Mouse (Mus musculus): ENCODE results near the gene Ostm1.
A peak's percentile ranks its signal among the peaks of the same experiment; 100 is the strongest.

The Ostm1 gene

DNA sequence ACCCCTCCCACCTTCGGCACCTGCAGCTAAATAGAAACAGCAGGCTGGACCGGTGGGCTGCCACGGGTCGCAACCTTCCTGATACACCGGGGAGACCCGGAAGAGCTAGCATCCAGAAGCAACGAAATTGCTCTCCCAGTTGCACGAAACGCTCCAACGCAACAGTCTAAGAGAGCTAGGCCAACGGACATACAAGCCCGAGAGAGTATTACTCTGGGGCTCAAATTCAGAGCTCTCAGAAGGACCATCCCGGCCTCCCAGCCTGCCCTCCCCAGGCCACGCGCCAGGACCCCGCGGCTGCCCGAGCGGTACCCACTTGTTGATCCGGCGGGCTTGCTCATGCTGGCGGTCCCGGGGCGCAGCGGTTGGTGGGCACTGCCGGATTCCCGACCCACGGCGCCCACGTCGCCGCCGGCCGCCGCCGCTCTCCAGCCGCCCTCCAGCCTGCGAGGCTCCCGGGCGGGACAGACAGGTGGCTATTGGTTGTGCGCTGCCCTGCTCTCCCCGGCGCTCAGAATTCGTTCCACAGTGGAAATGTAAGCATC lies 984 bp upstream of the Ostm1 start:
- DNase-seq (ENCODE audit: low read depth, low spot score), result no peak

DNA sequence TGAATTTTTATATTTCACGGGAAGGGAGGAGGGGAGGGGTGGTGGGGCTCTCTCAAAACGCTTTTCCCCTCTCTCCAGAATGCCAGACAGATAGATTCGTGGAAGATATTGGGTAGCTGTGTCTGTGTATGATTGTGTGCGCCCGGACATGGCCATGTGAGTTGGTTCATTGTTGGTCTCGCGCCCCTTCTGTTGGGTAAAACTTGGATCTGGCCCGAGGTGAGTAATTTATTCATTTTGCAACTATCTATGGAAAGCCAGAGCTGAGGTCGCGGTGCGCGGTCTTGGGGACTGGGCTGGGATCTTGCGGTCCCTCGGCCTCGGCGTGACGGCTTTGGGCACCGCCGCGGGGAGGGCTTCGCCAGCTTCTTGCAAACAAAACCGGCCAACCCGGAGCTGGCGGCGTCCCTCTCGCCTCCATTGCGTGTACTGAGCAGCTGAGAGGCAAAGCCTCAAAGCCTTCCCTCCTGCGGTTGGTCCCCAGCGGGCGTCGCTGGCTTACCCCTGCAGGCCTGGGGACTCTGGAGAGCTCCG lies 347 bp downstream of the Ostm1 start:
- DNase-seq (ENCODE audit: low read depth, low spot score), result no peak

DNA sequence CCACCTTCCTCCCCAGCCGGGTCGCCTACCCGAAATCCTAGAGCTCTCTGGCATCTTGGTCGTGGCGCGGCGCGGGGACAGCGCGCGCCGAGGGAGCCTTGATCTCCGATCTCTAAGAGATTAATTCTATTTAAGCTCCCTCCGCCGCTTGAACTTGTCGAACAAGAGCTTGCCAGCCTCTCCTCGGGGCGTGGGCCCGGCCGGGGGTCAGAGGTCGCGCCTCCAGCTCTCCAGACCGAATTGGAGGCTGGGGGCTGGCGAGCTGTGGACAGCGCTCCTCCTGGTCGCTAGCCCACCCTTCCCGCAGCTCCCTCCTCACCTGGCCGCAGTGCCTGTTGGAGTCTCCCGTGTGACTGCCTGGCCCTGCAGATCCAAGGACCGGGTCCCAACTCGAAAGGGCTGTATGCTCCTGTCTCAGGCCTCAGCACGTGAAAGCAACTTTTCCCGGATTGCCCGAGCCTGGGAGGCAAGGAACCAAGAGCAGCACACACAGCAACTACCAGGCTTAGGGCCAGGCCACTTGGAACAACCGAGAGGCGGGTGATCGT lies 888 bp downstream of the Ostm1 start:
- DNase-seq (ENCODE audit: low read depth, low spot score), result no peak

- DNase-seq (ENCODE audit: low read depth, low spot score), result no peak
Measured at GRCm38 (mm10) chr10:42585156-42585555, 1.5 kb downstream of the Ostm1 start.

DNA sequence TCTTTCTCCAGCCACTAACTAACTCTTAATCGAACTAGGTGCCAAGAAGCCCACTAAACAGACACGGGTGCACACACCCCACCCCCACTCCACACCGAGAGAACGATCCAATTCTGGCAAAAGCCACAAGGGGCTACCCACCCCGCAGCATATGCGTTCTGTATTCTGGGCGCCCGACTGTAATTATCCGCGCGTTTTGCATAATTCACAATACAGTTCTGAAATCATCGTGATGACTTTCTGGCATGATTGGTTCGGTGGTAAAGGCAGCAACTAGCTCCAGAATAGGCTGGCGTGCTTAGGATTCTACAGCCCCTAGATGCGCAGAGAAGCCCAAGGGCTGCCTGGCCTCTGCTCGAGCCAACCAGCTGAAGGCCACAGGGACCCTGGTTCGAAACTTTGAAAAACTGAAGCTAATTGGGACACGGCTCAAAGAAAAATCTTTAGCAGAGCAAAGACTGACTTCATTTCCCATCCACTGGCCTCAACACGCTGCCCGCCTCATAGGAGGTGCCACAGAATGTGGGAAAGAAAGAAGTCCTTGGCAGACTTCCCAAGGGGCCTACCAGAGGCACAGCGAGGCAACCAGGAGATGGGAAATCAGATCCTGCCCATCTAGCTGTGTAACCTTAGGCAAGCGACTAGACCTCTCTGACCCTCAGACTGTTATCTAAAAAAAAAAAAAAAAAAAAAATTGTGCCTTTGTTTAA lies 2.1 kb downstream of the Ostm1 start:
- DNase-seq (ENCODE audit: low read depth, low spot score), result no peak

DNA sequence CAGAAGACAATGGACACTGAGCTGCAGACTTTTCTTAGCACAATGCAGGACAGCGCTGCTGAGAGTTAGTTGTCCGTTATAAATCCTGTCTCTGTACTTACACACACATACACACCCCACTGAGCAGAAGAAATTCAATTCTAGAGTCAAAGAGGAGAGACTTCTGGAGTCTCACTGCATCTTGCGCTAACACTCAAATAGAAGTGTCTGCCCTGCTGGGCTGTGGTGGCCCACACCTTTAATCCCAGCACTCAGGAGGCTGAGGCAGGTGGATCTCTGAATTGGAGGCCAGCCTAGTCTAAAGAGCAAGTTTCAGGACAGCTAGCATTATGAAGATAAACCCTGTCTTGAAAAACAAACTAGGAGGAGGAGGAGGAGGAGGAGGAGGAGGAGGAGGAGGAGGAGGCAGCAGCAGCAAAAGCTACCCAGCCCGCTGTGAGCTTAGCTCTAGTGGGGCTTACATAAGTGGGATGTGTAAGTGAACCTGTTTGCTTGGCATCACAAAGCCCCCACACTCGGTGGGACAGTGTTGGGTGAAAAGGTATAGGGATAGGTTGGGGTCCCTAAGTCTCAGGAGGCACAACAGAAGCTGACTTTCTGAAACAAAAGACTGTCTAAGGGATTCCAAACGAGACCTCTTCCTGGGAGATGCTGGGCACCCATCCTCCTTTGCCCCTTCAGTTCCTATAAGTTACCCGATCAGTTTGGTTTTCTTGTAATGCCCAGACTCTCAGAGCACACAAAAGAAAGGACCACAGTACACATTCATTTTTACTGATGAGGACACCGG lies 4.5 kb downstream of the Ostm1 start:
- DNase-seq (ENCODE audit: low read depth, low spot score), result no peak

DNA sequence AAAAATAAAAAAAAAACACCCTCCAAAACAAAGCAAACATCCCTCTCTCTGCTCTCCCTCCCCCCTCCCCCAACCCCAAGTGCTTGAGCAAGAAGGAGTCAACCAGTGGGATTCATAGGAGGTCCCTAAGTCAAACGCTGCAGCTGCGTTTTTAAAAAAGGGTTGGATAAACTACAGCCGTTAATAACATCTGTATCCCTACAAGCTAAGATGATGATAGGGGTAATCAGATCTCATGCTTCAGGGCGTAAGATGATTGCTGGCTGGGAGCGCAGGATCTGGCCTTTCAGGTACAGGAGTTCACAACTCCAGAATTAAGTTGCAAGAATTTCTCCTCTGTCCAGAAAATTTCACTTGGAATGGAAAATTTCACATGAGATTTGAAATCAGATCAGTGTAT lies 5.9 kb downstream of the Ostm1 start:
- no peak for DNase-seq (ENCODE audit: low read depth, low spot score)

DNA sequence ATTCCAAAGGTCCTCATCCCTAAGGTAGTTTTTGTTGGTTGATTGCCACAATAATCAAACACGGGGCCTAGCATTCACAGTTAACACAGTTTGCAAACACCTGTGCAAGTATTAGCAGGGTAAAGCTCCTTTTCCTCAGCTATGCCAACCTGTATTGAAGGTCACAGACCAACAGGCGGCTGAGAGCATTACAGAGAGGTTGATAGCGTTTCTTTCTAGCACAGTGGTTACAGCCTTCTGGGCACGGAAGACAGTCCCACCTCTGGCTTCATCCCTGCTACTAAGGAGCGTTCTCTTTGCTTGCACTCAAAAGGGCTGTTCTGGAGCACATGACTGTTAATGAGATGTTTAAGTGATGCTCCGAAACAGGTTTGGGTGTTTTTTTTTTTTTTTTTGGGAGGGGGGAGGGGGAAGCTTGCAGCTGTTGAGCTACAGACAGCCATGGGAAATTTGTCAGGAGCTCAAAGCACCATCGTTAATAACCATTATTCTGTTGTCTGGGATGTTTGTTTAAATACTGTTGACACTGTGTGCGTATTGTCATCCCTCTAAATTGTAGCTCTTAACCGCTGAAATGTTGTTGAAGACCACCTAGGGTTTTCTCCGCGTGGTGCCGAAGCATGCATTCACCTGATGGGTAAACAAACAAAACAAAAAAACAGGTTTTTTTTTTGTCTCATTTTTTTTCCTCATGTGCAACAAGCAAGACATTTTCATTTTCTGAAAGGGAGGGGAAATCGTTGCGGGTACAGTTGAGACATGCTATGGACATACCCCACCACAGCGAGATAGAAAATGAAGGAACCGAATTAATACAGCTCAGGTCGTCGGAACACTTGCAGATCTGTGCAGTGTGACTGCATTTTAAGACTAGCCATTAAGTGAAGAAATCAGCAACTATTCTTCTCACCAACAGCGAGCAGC lies 6.9 kb downstream of the Ostm1 start:
- no peak for DNase-seq (ENCODE audit: low read depth, low spot score)

GRCm38 (mm10) chr10:42591185-42591992 lies 7.8 kb downstream of the Ostm1 start:
- no peak for DNase-seq (ENCODE audit: low read depth, low spot score)

GRCm38 (mm10) chr10:42591993-42592686 lies 8.5 kb downstream of the Ostm1 start:
- DNase-seq (ENCODE audit: low read depth, low spot score), result no peak

DNA sequence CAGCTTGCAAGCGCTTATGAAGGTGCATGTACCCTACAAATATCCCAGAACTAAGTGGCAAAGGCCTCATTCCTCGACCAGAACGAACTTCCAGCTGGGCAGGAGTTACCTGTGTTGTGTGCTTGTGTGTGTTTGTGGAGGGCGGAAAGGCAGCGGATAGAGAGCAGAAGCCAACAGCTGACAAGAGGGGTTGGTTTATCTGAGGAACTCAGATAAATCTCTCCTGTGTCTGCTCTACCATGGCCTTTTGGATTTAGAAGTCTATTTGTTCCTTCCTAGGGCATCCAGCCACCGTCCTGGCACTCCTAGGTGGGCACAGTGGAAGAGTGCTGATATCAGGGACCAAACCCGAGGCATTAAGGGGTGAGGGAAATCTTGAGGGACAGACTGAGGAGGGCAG lies 9.6 kb downstream of the Ostm1 start:
- DNase-seq (ENCODE audit: low read depth, low spot score), result no peak

GRCm38 (mm10) chr10:42598615-42599014 lies 15.0 kb downstream of the Ostm1 start:
- no peak for DNase-seq (ENCODE audit: low read depth, low spot score)

- DNase-seq (ENCODE audit: low read depth, low spot score), result no peak
Measured at GRCm38 (mm10) chr10:42601556-42601955, 17.9 kb downstream of the Ostm1 start.

DNA sequence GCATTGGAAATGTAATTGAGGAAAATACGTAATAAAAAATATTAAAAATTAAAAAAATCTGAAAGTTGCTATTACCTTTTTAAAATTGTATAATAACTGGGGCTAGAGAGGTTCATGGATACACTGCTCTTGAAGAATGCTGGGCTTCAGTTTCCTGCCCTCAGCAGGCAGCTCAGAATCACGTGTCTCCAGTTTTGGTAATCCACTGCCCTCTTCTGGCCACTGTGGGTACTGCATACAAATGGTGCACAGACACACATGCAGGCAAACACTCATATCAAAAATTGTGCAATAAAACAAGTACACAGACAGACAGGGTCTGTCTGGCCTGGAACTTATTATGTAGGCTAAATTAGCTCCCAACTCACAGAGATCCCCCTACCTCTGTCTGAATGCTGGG lies 21.3 kb downstream of the Ostm1 start:
- DNase-seq (ENCODE audit: low read depth, low spot score), result peak; percentile 33

- no peak for DNase-seq (ENCODE audit: low read depth, low spot score)
Measured at GRCm38 (mm10) chr10:42606757-42607156, 23.1 kb downstream of the Ostm1 start.

DNA sequence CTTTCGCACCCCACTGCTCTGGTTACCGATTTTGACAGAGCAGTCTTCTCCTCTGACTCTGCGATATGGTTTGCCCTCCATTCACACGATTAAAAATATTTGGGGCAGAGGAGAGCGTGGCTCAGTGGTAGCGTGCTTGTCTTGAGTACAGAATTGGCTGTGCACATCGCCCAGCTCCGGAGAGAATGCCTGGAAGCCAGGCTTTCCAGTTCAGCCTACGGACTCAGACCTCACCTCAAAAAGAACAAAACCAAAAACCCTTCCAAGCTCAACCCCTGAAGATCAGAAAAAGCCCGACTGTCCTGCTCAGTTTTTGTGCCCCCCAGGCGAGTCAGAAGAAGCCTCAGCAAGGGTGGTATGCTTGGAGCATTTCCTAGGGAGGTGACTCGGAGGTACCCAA lies 29.5 kb downstream of the Ostm1 start:
- DNase-seq (ENCODE audit: low read depth, low spot score), result no peak

DNA sequence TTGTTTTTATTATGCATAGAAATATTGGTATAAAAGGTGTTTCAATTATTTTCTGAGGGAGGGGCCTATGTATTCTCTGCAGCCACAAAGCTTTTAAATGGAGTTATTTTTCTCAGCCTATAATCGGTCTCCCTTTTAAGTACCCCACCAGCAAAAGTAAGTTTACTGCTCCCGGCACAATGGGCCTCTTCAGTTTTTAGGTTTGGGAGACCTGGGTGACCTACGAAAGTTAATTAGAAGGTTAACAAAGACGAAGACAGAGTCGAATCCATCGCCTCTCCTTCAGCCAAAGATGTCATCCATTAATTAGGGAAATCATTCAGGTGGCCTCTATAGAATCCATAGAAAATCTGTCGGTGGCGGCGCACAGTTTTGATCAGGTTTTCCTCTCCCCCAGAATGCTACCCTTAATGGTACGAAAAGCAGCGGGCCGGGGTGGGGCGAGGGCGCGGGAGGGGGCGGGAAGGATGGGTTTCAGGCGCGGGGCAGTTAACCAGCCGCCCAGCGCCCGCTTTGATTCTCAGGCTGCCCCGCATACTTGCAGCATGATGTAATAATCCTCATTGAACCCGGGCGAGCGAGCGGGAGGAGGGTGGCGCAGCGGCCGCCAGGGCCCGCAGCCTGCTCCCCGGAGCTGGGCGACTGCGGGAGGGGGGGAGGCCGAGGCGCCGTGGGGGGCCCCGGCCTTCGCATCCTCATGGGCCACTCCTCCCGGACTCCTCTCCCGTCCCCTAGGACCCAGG lies 30.2 kb downstream of the Ostm1 start:
- no peak for DNase-seq (ENCODE audit: low read depth, low spot score)

DNA sequence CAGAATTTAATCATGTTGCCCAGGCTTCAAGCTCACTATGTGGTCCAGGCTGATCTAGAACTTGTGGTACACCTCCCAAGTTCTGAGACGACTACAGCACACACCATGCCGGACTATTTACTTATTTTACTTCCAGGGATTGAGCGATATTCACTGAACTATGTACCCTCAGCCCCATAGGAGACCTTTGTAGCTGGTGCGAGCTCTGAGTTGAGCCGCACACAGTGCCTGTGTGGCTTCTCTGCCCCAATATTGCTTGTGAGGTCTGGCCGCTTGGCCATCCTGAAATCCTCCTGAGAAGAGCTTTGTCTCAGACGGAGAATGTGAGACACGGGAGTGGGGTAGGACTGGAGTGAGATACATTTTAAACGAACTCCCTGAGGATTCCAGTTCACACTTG lies 31.1 kb downstream of the Ostm1 start:
- DNase-seq (ENCODE audit: low read depth, low spot score), result no peak

GRCm38 (mm10) chr10:42618291-42618690 lies 34.7 kb downstream of the Ostm1 start:
- no peak for DNase-seq (ENCODE audit: low read depth, low spot score)

Data from CD4-positive helper T cell, adult 2 months (primary cell).